Mouse (Mus musculus) small intestine, adult 2 months (tissue): ENCODE measurements at regions not wholly inside any gene's neighbourhood (a gene's known extent, or its start where the extent isn't known, plus 50 kb on each side); places are given as distances from the start of the nearest gene placed in this dataset.
"Not testable (repeated sequence)": the region's sequence is repeated elsewhere in the genome, so short reads cannot be mapped to it uniquely, and the experiment has no call there.

Source experiments
- H3K27ac ChIP-seq: fragments of 200-500 bp; 2 replicates; pipeline ENCODE4 v1.5.1; 2012; ENCODE audit warnings: low read depth, low read length, control low read depth, inconsistent platforms; ENCODE audit not compliant: insufficient read depth
- H3K27me3 ChIP-seq: fragments of 200-500 bp; 2 replicates; pipeline ENCODE4 v1.6.1; 2012; ENCODE audit warnings: mild to moderate bottlenecking, moderate library complexity, low read length, inconsistent platforms; ENCODE audit not compliant: control insufficient read depth, insufficient read depth
- H3K36me3 ChIP-seq: fragments of 200-500 bp; 2 replicates; pipeline ENCODE4 v1.6.1; 2012; ENCODE audit warnings: mild to moderate bottlenecking, low read length, control low read depth, inconsistent platforms; ENCODE audit not compliant: control insufficient read depth, insufficient read depth
- H3K4me1 ChIP-seq: fragments of 200-500 bp; 2 replicates; pipeline ENCODE4 v1.6.1; 2012; ENCODE audit warnings: low read length, inconsistent platforms, mixed read lengths; ENCODE audit not compliant: control insufficient read depth, insufficient read depth, insufficient read length
- H3K4me3 ChIP-seq: fragments of 200-500 bp; 2 replicates; pipeline ENCODE4 v1.5.1; 2012; ENCODE audit warnings: low read depth, mild to moderate bottlenecking, control low read depth, inconsistent platforms, low read length, moderate library complexity
- CTCF ChIP-seq: fragments of 200-500 bp; IDR thresholded peaks from 2 replicates; pipeline ENCODE4 v1.5.1; 2012; ENCODE audit warnings: low read depth, mild to moderate bottlenecking, control low read depth, inconsistent platforms, low read length, moderate library complexity, mixed read lengths; ENCODE audit not compliant: insufficient replicate concordance, insufficient read length; ENCODE audit errors: extremely low read depth
- POLR2A ChIP-seq: fragments of 200-500 bp; IDR thresholded peaks from 2 replicates; pipeline ENCODE4 v1.6.1; 2012; ENCODE audit warnings: low read depth, mild to moderate bottlenecking, control low read depth, inconsistent platforms, low read length, moderate library complexity
- WGBS: fragments of 180-500 bp; shearing (Covaris S2); methylation state at CpG from one replicate; pipeline ENCODE4 v1.1.7; 2018; 5-methylcytosine and 5-hydroxymethylcytosine counted together

DNA sequence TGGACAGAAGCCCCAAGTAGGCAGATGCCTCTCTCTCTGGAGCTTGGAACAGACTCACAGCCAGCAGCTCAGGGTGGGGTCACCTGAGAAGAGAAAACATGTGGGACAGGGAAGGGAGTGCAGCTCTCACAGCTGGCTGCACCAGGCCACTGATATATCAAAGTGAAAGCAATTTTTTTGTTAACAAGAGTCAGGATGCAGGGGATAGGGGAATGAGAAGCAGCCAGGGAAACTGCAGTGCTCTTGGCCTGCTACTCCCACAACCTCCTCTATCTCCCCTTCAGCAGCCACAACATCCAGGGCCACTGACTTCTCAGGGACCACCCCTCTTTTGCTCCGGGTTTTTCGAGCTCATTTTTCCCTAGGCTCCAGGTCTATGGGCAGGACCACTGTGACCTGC is 117.5 kb upstream of the Gm11146 start:
- no peaks in the 10 kb centered on the region for H3K27me3 ChIP-seq
- WGBS, result 73% methylated on average over 2 of the region's 2 CpGs
- no peaks in the 10 kb centered on the region for H3K4me1 ChIP-seq
- no peak overlapping the region for H3K27ac ChIP-seq
- H3K36me3 ChIP-seq, result no peaks in the 10 kb centered on the region
- H3K4me3 ChIP-seq, result no peak overlapping the region
- TF ChIP-seq POLR2A (no peak), CTCF (no peak)

DNA sequence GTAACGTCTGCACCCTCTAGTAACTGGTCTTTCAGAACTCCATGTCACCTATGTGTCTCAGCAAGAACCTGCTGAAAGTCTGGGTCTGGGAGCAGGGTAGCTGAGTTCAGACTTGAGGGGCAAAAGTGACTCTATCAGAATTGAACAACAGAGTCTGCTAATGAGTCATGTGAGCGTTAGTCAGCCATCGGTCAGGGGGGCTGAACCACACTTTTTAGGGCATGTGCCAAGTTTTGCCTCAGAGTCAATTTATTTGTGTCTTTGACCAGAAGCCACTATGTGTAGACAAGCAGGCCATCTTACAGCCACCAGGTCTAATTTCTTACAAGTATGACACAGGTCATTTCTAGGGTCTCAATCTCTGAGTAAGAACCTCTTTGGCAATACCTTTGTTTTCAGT is 115.9 kb upstream of the Gm11146 start:
- not testable (repeated sequence) for H3K4me3 ChIP-seq, H3K27ac ChIP-seq, H3K36me3 ChIP-seq, H3K27me3 ChIP-seq, H3K4me1 ChIP-seq
- 84% methylated on average over 3 of the region's 3 CpGs for WGBS

DNA sequence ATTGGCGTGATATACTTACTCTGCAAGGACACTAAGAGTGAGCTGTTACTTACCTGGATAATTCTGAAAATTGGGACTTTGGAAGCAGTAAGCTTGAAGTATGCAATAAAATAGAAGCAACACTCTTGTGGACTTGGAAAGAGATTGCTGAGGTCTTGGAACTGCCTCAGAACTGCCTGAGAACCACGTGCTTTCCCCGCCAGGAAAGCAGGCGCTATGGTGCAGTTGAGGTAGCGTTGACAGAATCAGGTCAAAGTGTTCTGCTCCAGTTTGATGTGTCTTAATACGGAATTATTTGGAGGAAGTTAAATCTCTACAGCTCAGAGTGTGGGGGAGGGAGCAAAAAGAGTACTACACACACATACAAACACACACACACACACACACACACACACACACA is 102.8 kb upstream of the Gm11146 start:
- 74% methylated on average over 6 of the region's 6 CpGs for WGBS
- no peak overlapping the region for H3K4me3 ChIP-seq
- H3K36me3 ChIP-seq, result no peaks in the 10 kb centered on the region
- no peak for TF ChIP-seq CTCF
- no peak for TF ChIP-seq POLR2A
- no peak overlapping the region for H3K27ac ChIP-seq
- H3K27me3 ChIP-seq, result no peaks in the 10 kb centered on the region
- H3K4me1 ChIP-seq, result no peaks in the 10 kb centered on the region

DNA sequence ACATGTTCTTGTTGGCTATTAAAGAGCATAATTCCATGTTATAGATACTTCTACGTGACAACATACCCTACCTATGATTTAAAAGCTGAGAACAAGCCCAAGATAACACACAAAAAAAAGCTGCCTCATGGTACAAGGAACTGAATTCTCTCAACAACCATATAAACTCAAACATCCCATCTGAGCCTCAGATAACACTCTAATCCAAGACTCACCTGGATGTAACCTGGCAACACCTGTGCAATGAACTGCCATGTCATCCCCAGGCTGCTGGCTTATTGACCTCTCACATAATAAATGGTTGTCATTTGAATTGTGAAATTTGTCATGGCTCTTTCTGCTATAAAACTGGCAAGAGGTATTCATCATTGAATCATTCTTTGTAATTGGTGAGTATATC is 93.5 kb upstream of the Gm11146 start:
- WGBS, result 50% methylated on average over 1 of the region's 1 CpGs
- H3K27me3 ChIP-seq, result no peaks in the 10 kb centered on the region
- H3K27ac ChIP-seq, result no peak overlapping the region
- no peak for TF ChIP-seq POLR2A
- no peak for TF ChIP-seq CTCF
- no peaks in the 10 kb centered on the region for H3K36me3 ChIP-seq
- H3K4me3 ChIP-seq, result no peak overlapping the region
- no peaks in the 10 kb centered on the region for H3K4me1 ChIP-seq

GRCm38 (mm10) chr16:77687056-77687839 is 85.4 kb upstream of the Gm11146 start:
- Histone ChIP-seq H3K4me1 (no peaks in the 10 kb centered on the region), H3K27ac (no peak overlapping the region), H3K4me3 (no peak overlapping the region), H3K36me3 (no peaks in the 10 kb centered on the region), H3K27me3 (no peaks in the 10 kb centered on the region)
- WGBS, result 85% methylated on average over 4 of the region's 4 CpGs
- no peak for TF ChIP-seq POLR2A
- no peak for TF ChIP-seq CTCF

GRCm38 (mm10) chr16:77685651-77686190 is 83.8 kb upstream of the Gm11146 start:
- H3K36me3 ChIP-seq, result no peaks in the 10 kb centered on the region
- H3K4me1 ChIP-seq, result no peaks in the 10 kb centered on the region
- TF ChIP-seq POLR2A (no peak), CTCF (no peak)

GRCm38 (mm10) chr16:77684521-77684920 is 82.6 kb upstream of the Gm11146 start:
- TF ChIP-seq CTCF (no peak), POLR2A (no peak)
- Histone ChIP-seq H3K4me3 (no peak overlapping the region), H3K27ac (no peak overlapping the region), H3K27me3 (no peaks in the 10 kb centered on the region), H3K36me3 (no peaks in the 10 kb centered on the region), H3K4me1 (no peaks in the 10 kb centered on the region)
- 74% methylated on average over 2 of the region's 2 CpGs for WGBS

More at GRCm38 (mm10) chr16:77685651-77686190, 83.8 kb upstream of the Gm11146 start:
- Histone ChIP-seq H3K27ac (no peak overlapping the region), H3K27me3 (no peaks in the 10 kb centered on the region), H3K4me3 (no peak overlapping the region)
- 90% methylated on average over 5 of the region's 5 CpGs for WGBS
